Mouse (Mus musculus): ENCODE data around the gene Mdfic.
"Not testable (repeated sequence)": the region's sequence is repeated elsewhere in the genome, so short reads cannot be mapped to it uniquely, and the experiment has no call there.

DNA sequence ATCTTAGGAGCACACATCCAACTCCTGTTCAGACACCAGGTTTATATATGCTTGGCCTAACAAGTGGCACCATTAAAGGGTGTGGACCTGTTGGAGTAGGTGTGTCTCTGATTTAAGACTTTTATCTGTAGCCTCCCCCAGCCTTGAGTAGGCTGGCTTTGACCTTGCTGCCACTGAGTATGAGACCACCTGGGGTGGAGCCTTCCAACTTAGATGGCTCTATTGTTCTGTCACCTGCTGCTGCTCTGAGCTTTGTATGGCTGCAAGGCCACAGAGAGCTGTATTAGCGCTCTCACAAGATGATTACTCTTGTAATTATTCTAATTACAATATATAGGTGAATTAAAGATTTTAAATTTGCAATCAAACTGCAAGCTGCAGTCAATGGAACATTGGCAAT lies 6.4 kb upstream of the Mdfic start:
- not testable (repeated sequence) for TF ChIP-seq CTCF (IDR thresholded peaks at IDR 0.05; ENCODE audit: low read depth, low read length); GATA2 (IDR thresholded peaks at IDR 0.05; ENCODE audit: borderline replicate concordance, low read depth, low read length); TAL1 (conservative IDR thresholded peaks at IDR 0.05; ENCODE audit: low read depth, low read length); GATA1 (IDR thresholded peaks at IDR 0.05; ENCODE audit: borderline replicate concordance, low read length); POLR2AphosphoS5 (IDR thresholded peaks at IDR 0.05; ENCODE audit: insufficient replicate concordance, low read depth, low read length)

Measured in G1E (cell line).